Mouse (Mus musculus) frontal cortex, adult 2 months (tissue): ENCODE data around the gene D5Ertd579e. TPM values are rescaled to one million over a fixed set of nuclear protein-coding genes. Genes with fewer than 3 reads are reported as not detected.
A peak's percentile ranks its signal among the peaks of the same experiment; 100 is the strongest.

Experiments used
- DNase-seq, 2 experiments: peaks; one replicate each; pipeline ENCODE4 v3.0.0; 2022; ENCODE audit warnings: low spot score in 1 of 2; ENCODE audit errors: extremely low spot score in 1 of 2
- polyA plus RNA-seq: library from polyadenylated mRNA; depleted of rRNA; stranded (reverse); fragments of >200 nt; gene quantifications from 2 replicates; pipeline ENCODE4 v1.2.3, GENCODE M21; 2012

Gene D5Ertd579e
- polyA plus RNA-seq, 1 experiment = 57.8 TPM

DNA sequence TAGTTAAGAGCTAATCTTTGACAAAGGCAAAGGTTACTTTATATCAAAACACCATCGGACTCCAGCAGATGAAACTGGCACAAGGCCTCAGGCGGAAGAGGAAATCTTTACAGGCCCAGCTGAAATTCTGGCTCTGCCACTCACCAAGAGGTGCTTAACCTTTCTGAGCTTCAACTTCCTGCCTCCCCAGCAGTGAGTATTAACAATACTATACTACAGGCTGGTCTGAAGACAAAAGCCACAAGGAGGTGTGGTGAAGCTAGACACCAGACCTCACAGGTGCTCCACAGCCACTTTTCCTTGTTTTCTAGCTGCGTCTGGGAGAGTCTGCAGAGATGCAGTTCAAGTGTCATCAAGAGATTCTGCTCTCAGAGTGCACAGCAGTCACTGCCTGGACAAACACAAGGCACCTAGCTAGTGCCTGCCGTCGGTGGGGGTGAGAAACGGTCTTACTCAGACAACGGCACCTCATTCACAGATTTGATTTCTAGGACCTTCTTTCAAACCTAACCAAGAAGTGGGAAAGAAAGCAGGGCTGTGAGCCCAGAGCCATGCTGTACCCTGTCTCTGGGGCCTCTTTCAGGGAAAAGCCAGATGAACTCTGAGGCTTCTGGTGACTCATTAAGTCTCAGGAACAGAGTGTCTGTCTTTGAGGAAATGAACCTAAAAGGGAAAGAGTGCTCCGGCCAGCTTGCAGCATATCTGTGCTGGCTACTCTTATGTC lies 121.5 kb downstream of the D5Ertd579e start:
- DNase-seq = no peak

DNA sequence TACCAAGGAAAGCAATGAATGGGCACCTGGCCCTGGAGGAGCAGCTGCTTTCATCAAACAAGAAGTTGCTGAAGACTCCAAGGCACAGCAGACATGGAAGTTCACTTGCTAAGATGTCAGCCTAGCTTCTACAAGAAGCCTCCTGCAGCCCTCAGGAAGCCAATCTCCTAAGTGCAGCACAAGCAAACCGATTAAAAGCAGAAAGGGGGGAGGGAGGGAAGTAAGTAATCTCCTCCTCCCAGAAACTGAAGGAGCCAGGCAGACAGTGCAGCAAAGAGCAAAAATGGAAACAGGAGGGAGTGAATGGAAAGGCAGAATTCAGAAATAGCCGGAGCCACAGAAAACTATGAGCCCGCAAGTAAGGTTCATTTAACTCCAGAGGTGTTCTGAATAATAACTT lies 122.5 kb downstream of the D5Ertd579e start:
- DNase-seq = peak in 1 of 2 experiments; percentile 65

DNA sequence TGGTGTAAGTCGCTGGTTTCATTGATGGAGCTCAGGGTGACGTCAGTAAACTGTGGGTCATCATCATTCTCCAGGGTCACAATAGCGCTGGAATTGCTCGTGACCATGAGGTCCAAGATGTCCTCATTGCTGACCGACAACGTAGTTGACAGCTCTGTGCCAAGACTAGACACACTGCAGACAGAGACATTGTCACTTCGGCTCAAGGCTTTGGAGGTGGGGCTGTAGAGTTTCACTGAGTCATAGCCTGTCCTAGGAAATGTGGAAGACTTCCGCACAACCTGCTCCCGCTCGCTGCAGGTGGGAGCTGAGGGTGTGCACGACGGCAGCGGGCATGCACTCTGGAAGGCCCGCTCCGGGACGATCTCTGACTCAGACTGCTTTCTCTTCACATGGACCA lies 124.5 kb downstream of the D5Ertd579e start:
- DNase-seq = no peak

DNA sequence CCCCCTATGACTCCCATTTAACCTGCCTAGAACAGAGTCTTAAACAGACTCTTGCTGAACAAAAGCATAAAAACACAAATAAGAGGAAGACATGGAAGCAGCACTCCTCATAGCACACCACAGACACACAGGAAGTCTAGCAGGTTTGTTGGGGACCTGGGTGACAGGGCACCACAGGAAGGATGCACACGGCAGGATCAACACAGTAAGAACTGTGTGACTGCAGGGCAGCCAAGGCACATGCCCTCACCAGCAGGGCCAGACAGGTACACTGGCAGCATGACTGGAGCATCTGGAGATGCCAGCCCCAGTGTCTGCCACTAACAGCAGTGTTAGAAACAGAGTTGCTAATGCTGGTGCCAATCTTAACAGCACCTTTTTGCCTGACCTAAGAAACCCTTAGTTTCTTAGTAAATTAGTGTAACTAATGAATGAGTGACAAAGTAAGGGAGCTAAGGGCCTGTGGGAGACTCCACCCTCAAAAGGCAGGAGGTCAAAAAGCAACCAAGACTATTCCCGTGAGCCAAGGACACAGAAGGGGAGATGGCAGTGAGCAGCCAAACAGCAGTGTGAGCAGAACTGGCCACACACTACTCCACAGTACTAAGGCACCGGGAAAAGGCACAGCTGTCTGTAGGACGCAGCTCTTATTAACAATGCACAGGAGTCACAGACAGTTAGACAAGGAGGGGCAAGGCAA lies 125.1 kb downstream of the D5Ertd579e start:
- no peak for DNase-seq

DNA sequence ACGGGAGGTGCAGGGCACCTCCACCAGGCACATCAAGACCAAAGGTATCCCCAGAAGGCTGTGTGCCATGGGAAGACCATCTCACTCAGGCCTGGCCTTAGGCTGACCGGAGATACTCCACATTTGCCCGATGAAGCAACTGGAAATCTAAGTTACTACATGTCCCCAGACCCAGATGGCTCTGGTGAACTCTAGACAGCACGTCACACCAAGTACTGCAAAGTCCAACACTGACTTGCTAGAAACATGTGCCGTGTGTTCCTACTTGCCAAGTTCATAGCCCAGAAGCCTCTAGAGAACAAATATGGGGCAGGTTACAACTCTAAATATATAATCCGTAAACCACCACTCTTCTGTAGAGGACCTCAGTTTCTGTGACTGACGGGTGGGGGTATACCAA lies 125.7 kb downstream of the D5Ertd579e start:
- DNase-seq = no peak

DNA sequence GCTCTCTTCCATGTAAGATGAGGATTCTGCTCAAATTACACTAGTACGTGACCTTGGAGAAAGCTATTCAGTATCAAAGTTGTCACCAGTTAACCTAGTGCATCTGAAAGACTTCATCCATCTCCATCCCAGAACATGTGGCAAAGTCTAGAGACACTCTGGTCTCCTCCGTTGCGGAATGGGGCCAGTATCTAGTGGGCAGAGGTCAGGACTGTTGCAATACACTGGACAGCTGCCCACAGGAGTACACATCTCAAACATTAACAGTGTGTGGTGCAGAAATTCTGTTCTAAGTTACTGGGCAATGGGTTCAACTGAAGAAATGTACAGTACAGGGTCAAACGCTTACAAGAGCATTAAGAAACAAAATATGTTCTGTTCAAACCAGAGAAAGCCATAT lies 127.7 kb downstream of the D5Ertd579e start:
- DNase-seq = no peak

DNA sequence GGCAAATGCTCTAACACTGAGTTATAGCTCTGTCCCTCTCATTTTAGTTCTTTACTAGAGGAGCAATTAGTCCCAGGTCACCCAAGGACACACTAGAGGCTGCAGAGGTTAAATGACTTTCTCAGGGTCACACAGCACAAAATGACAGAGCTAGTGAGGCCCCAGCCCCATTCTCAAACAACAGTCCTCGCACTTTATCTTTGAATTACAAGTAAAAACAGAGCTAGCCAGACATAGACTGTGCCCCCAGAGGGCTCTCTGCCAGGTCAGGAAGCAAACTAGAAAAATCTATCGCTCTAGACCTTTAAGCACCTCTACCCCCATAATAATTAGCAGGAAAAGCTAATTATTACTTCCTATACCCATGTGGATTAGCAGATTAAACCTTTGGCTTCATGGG lies 128.2 kb downstream of the D5Ertd579e start:
- no peak for DNase-seq

DNA sequence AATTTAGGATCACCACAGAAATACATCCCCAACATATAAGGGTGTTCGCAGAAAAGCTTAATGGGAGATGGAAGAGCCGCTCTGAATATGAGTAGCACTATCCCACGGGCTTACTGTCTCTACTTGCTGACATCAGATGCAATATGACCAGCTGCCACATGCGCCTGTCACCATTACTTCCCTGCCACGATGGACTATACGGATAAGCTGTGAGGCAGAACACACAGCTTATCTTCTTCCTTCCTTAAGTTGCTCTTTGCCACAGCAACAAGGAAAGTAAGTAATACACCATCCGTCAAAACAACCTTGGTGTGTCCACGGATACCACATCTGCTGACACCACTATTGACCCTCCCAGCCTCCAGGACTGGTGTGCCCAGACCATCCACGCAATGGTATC lies 131.3 kb downstream of the D5Ertd579e start:
- no peak for DNase-seq

DNA sequence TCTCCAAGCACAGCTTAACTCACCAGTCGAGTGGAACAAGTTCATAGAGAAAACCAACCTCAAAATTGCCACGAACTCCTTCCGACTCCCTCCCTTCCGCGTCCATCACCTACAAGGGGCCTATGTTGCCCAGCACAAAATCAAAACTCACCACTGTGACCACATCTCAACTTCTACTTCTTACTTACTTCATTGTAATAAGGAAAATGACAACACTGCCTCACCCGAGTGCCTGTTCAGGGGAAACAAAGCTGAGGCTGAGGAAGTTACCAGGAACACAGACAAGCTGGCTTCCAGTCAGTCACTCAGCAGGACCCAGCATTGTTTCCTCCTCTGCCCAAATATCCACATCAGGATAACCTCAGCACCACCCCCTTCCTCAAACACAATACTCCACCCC lies 132.1 kb downstream of the D5Ertd579e start:
- no peak for DNase-seq

DNA sequence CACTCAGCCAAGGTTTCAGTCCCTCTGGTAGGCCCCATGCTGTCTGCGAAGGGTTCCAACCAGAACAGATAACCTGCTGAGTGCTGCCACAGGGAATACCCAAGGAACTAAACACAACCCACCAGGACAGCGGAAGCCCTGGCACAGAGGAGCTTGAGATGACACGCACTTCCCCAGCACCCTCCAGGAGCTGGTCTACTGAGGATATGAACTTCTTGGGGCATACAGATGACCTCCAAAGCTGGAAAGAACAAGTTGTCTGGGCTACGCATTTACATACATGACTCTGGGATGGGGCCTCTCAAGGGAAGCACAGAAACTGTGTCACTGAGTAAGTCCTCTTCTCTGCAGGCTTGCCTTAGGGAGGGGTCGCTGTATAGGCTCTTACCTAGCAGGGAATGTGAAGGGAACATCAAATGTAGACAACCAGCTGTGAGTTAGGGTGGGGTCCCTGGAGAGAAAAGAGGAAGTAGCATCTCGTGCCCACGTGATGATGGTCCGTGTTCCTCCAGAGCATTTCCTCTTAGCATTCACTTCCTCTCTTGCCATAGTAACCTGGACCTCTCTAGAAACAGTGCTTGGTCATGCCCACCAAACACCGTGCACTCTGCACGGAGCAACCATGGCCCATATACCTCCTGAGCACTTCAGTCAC lies 132.9 kb downstream of the D5Ertd579e start:
- no peak for DNase-seq

DNA sequence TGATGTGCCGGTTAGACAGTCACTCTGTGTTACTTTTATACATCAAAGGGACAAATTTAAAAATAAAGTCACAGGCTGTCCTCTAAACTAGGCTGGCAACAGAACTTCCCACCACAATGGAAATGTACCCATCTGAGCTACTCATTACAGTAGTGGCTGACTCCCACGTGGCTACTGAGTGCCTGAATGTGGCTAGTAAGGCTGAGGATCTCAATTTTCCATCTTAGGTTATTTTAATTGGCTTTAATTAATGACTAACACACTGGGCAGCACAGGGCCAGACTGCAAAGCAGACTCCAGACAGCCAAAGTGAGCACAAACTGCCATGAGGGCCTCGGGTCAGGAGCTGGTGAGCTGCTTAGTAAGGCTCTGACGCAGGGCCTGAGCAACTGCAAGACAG lies 134.3 kb downstream of the D5Ertd579e start:
- no peak for DNase-seq

DNA sequence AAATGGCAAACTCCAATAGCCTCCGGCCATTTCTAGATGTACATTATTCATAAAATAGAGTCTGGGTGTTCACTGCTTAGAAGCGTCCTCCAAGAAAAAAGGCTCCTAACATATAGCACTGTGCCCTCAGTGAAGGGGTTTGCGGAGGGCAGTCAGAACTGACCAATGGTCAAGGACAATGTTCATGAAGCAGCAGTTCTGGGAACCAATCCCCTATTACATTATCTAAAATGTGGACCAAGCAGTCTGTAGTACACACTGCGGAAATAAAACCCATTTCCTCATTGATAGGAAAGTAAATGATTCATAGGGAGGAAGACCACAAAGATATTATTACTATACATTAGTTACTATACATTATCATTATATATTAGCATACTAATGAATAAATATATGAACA lies 135.3 kb downstream of the D5Ertd579e start:
- no peak for DNase-seq

DNA sequence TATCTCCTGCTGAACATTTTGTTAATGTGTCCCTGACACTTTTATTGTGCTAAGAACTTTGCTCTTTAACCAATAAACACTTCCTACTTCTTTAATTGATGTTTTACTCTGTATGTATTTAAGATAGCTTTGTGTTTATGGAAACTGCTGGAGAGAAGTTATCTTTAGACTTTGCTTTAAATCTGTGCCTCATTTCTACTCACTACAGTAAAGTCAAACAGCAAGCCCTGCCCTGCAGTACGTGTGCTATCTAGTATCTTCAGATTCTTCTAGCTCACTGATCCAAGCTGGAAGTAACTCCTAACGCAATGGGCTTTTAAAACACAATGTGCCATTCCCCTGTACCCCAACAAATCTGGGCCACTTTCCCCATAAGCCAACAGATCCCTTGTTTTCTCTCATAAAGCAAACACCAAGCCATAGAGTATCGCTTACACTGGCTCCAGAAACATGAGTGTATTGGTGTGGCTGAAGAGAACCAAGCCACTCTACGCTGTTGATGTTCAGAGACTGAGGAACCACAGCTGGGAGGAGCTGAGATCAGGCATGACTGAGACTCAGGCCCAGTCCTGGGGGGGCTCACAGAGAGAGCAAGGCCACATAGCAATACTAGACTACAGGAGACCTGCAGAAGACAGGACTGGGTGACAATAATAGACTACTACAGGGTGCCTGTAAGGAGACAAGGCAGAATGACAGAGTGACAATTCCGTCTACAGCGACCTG lies 136.2 kb downstream of the D5Ertd579e start:
- DNase-seq = no peak

DNA sequence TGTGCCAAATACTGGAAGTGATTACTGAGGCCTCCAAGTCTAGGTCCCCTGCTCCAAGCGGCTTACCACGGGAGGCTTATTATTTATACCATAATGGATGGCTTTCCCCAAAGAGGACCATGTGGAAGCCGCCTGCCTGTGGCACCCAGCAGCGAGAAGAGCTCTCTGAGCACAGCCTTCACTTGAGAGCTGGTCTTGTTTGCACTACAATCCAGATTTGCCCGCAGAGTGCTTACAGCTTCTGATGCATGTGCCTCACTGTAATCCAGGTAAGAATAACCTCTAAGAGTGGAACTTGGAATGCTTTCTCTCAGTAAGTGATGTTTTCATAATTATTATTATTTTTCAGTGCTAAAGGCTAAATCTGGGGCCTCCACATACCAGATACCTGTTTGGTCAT lies 136.7 kb downstream of the D5Ertd579e start:
- DNase-seq = no peak

DNA sequence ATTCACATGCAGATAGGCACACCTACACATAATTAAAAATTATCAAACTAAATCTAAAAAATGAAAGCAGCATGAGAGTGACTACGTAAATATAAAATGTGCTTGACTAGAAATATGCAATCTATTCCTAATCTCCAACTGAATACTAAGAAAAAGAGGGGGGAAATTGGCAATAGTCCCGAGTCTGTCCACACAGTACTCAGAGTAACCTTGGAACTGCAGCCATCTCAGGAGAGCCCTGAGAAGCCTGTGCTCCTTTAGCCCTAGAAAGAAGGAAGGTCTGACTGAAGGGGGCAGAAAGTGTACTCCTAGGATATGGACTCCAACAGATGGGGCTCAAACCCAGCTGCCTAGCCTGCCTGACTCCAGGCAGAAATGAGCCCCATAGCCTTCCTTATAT lies 137.3 kb downstream of the D5Ertd579e start:
- no peak for DNase-seq

DNA sequence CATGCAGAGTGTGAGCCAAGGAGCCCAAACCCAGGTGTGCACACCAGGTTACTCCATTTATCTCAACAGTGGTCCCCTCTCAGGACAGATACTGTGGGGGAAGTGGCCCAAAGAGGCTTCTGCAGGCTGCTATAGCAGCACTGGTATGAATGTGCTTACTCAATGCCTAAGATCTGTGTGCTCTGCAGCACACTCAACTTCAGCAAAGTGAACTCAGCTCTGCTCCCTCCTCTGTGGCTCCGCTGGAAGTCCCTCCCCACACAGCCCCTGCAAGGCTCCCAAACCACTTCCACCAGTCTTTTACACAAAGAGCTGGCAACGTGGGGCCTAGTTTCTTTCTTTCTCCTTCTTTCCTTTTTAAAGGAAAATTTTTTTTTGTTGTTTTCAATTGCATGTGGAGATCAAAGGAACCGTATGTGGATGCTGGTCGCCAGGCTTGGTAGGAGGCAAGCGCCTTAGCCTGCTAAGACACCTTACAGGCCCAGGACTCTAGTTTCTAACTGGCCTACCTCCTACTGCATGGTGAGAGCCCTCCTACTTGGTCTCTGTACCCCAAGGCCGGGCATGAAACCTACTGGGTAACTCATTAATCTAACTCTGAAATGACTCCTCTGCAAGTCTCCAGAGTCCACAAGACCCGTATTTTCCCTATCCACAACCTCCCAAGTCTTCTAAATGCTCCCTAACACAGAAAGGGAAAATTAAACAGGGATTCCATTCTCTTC lies 138.1 kb downstream of the D5Ertd579e start:
- no peak for DNase-seq

DNA sequence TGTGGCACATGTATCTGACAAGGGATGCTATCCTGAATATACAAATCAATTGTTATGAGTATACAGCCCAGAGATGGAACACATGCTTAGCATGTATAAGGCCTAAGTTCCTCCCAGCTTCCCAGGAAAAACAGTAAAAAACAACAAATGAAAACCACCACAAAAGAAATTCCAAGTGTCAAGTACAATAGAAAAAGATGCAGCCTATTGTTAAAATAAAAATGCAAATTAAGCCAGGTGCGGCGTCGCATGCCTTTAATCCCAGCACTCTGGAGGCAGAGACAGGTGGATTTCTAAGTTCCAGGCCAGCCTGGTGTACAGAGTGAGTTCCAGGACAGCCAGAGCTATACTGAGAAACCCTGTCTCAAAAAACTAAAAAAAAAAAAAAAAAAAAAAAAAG lies 138.9 kb downstream of the D5Ertd579e start:
- DNase-seq = no peak

DNA sequence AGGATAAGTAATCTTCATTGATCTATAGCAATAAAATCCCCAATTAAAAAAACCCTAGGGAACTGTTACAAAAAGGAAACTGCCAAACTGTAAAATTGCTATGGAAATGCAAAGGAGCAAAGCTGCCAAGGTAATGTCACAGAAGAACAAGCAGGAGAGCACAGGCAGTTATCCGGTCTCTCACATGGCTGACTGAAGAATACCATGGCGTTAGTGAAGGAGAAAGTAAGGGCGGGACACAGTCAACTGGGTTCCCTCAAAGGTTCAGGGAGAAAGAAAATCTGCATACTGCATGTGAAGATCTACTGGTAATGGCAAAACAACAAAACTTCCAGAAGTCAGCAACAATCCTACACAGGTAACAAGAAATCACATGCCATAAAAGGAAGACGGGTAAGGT lies 139.5 kb downstream of the D5Ertd579e start:
- no peak for DNase-seq

DNA sequence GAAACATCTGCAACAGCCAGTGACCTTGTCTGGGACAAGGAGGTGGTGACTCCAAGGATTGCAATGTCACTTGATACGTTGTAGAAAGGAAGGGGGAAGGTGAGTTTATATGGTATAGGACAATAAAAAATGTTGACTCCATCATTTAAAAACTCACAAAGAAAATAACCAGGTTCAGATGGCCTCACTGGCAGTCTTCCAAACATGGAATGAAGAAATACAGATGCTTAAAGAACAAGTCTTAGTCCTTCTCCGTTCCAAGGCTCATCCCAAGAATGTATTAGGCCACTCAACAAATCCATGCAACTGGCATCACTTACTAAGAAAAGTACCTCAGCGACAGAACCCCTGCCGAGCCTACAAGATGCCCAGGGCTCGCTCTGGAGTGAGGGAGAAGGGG lies 141.3 kb downstream of the D5Ertd579e start:
- no peak for DNase-seq

DNA sequence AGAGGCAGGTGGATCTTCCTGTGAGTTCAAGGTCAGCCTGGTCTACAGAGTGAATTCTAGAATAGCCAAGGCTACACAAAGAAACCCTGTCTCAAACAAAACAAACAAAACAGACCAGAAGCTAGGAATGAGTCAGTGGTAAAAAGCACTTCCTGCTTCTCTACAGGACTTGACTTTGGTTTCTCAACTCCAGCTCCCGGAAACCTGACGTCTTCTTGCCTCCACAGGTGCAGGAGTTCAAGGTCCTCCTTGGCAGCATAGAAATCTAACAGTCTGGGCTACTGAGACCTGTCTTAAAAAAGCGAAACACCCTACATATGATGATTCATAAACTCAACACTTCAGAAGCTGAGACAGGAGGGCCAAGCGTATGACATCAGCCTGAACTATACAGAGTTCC lies 141.9 kb downstream of the D5Ertd579e start:
- DNase-seq = no peak
